Mouse (Mus musculus): ENCODE results near the gene Rcc1. TPM values are rescaled to one million over a fixed set of nuclear protein-coding genes. Genes with fewer than 3 reads are reported as not detected.

Gene Rcc1
- polyA plus RNA-seq (2014; fragmentation: Nextera tagmentation; extraction: Ambion mirVana): 68.2 and 70.8 TPM in 2 replicates

DNA sequence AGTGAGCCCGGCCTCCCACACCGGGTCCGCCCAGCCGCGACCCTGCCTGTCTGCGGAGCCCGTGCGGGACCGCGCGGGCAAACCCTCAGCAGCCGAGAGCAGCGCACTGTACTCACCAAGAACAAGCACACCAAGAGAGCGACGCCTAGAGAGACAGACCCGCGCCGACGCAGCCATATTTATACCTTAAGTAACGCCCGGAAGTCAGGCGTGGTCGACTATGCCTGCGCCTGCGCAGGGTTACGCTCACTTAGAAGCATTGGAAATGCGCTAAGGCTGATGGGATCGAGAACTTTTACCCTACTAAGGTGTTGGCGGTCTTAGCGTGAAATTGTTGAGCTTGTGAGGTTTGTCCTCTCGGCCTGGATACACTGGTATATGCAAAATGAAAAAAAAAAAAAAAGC is at the start of gene Rcc1:
Rcc1 (minus strand) TSS at position 125 of the 405 bp plus-strand sequence.
- Histone ChIP-seq H3K9ac (ENCODE audit: low read length) (peak within 1 kb of the TSS; percentile 84), H3K27me3 (ENCODE audit: control insufficient read depth, insufficient read depth, low read length) (no peaks in the 10 kb centered on the region), H3K4me3 (ENCODE audit: low read depth, low read length) (peak within 1 kb of the TSS; percentile 79), H3K4me2 (ENCODE audit: low read depth) (peak within 1 kb of the TSS; percentile 80), H3K9me3 (ENCODE audit: control insufficient read depth, low read length) (no peaks in the 10 kb centered on the region), H3K4me1 (ENCODE audit: control insufficient read depth, insufficient read depth, low read length) (no peaks in the 10 kb centered on the region; the same call in 1 of the 2 replicates), H3K27ac (ENCODE audit: low read depth, low read length) (peak within 1 kb of the TSS; percentile 87), H3K36me3 (ENCODE audit: control insufficient read depth, insufficient read depth, low read length) (peaks cover 3% of the 10 kb centered on the region)
- DNase-seq (ENCODE audit: low spot score): peak; percentile 92
- under 1% methylated on average over 31 of the region's 31 CpGs for WGBS
- ATAC-seq (ENCODE audit: insufficient read depth, low FRiP score, low TSS enrichment): peak; percentile 88

DNA sequence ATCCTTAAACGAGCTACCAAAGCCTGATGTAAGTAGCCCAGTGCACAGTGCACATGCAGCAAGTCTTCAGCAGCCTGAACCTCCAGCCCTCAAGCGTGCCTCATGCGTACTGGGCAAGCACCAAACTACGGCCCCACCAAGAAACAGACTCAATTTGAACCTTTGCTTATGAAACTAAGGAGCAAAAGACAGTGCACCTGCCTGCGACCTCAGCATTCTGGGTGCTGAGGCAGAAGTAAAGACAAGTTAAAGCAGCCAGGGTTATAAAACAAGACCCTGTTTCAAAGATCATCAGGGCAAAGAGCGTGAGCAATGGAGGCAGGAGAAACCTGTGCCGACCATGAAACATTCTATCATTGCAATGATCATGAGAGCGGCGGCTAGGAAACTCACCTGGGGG is 47.6 kb upstream of the Rcc1 start:
- 0 out of 2 replicates have a peak, but pooled peaks cover 2% of the 10 kb centered on the region for H3K4me1 ChIP-seq (ENCODE audit: control insufficient read depth, insufficient read depth, low read length)
- ATAC-seq (ENCODE audit: insufficient read depth, low FRiP score, low TSS enrichment) (no peak), DNase-seq (ENCODE audit: low spot score) (no peak)
- no peak overlapping the region for H3K4me2 ChIP-seq (ENCODE audit: low read depth)
- H3K9ac ChIP-seq (ENCODE audit: low read length): no peak overlapping the region
- no peaks in the 10 kb centered on the region for H3K27me3 ChIP-seq (ENCODE audit: control insufficient read depth, insufficient read depth, low read length)
- no peaks in the 10 kb centered on the region for H3K36me3 ChIP-seq (ENCODE audit: control insufficient read depth, insufficient read depth, low read length)
- H3K4me3 ChIP-seq (ENCODE audit: low read depth, low read length): no peak overlapping the region
- no peaks in the 10 kb centered on the region for H3K9me3 ChIP-seq (ENCODE audit: control insufficient read depth, low read length)
- 94% methylated on average over 9 of the region's 9 CpGs for WGBS
- no peak overlapping the region for H3K27ac ChIP-seq (ENCODE audit: low read depth, low read length)

DNA sequence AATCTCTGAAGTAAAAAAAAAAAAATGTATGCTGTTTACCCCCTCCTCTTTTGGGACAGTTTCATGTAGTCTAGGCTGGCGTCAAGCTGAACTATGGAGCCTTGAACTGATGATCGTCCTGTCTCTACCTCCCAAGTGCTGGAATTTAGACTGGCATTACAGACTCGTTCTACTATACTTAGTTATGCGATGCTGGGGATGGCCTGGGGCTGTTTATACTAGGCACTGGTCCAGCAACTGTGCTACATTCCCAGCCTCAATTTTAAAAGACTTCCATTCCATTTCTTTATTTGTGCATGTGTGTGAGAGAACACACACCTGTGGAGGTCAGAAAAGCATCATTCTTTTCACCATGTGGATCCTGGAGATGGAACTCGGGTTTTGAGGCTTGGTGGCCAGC is 45.5 kb upstream of the Rcc1 start:
- 0 out of 2 replicates have a peak, but pooled peaks cover 2% of the 10 kb centered on the region for H3K4me1 ChIP-seq (ENCODE audit: control insufficient read depth, insufficient read depth, low read length)
- no peaks in the 10 kb centered on the region for H3K9me3 ChIP-seq (ENCODE audit: control insufficient read depth, low read length)
- DNase-seq (ENCODE audit: low spot score) (no peak), ATAC-seq (ENCODE audit: insufficient read depth, low FRiP score, low TSS enrichment) (no peak)
- no peaks in the 10 kb centered on the region for H3K27me3 ChIP-seq (ENCODE audit: control insufficient read depth, insufficient read depth, low read length)
- no peaks in the 10 kb centered on the region for H3K36me3 ChIP-seq (ENCODE audit: control insufficient read depth, insufficient read depth, low read length)
- 90% methylated on average over 5 of the region's 5 CpGs for WGBS
- no peak overlapping the region for H3K4me2 ChIP-seq (ENCODE audit: low read depth)
- no peak overlapping the region for H3K4me3 ChIP-seq (ENCODE audit: low read depth, low read length)
- H3K9ac ChIP-seq (ENCODE audit: low read length): no peak overlapping the region
- H3K27ac ChIP-seq (ENCODE audit: low read depth, low read length): no peak overlapping the region

DNA sequence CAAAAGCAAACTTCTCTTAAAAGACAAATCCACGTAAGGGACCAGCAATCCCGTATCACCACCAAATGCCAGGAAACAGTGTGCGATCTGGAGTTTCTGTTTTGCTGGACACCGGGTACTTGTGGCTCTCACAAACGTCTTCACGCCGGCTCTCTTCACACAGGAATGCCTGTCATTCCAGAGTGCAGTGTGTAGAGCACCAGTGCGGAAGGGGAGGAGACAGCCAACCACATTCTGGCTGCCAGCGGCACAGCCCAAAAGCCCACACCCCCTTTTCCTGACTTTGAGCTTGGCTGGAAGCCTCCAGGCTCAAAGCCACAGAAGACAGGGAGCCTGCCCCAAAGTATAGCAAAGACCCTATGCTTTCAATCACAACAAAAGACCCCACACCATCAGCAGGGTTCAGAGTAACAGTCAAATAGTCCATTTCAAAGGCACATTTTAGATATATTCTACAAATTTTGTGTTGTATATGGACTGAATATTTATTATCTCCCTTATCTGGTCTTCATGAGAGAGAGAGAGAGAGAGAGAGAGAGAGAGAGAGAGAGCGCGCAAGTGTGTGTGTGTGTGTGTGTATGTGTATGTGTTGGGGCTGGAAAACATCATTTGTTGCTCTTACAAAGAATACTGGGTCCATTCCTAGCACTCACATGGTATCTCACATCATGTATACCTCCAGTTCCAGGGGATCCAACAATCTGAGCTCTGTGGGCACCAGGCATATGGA is 44.8 kb upstream of the Rcc1 start:
- 51% methylated on average over 11 of the region's 11 CpGs for WGBS
- DNase-seq (ENCODE audit: low spot score) (peak; percentile 35), ATAC-seq (ENCODE audit: insufficient read depth, low FRiP score, low TSS enrichment) (no peak)
- H3K4me2 ChIP-seq (ENCODE audit: low read depth): no peak overlapping the region
- no peak overlapping the region for H3K9ac ChIP-seq (ENCODE audit: low read length)
- 0 out of 2 replicates have a peak, but pooled peaks cover 2% of the 10 kb centered on the region for H3K4me1 ChIP-seq (ENCODE audit: control insufficient read depth, insufficient read depth, low read length)
- no peaks in the 10 kb centered on the region for H3K9me3 ChIP-seq (ENCODE audit: control insufficient read depth, low read length)
- no peak overlapping the region for H3K27ac ChIP-seq (ENCODE audit: low read depth, low read length)
- no peaks in the 10 kb centered on the region for H3K36me3 ChIP-seq (ENCODE audit: control insufficient read depth, insufficient read depth, low read length)
- H3K27me3 ChIP-seq (ENCODE audit: control insufficient read depth, insufficient read depth, low read length): no peaks in the 10 kb centered on the region
- no peak overlapping the region for H3K4me3 ChIP-seq (ENCODE audit: low read depth, low read length)

DNA sequence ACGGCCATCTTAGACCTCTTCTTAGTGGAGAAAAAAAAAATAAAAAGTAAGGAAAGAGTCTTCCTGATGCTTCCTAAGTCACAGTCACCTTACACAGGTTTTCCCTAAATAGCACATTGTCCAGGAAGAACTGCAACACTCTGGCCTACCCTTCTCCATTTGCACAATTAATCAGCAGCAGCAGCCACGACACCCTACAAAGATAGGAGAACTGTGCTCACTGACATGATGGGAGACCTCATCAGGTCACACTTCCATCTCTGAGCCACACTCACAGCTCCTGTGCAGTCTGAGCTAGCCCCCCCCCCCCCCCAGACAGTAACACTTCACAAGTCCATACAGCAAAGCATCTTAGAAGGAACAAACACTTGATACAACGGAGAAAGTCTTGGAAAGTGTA is 43.7 kb upstream of the Rcc1 start:
- H3K36me3 ChIP-seq (ENCODE audit: control insufficient read depth, insufficient read depth, low read length): no peaks in the 10 kb centered on the region
- no peak overlapping the region for H3K4me2 ChIP-seq (ENCODE audit: low read depth)
- H3K27me3 ChIP-seq (ENCODE audit: control insufficient read depth, insufficient read depth, low read length): no peaks in the 10 kb centered on the region
- no peak overlapping the region for H3K9ac ChIP-seq (ENCODE audit: low read length)
- H3K4me3 ChIP-seq (ENCODE audit: low read depth, low read length): no peak overlapping the region
- H3K27ac ChIP-seq (ENCODE audit: low read depth, low read length): no peak overlapping the region
- H3K9me3 ChIP-seq (ENCODE audit: control insufficient read depth, low read length): no peaks in the 10 kb centered on the region
- no peak for DNase-seq (ENCODE audit: low spot score)
- ATAC-seq (ENCODE audit: insufficient read depth, low FRiP score, low TSS enrichment): no peak
- H3K4me1 ChIP-seq (ENCODE audit: control insufficient read depth, insufficient read depth, low read length): 0 out of 2 replicates have a peak, but pooled peaks cover 2% of the 10 kb centered on the region
- 98% methylated on average over 3 of the region's 3 CpGs for WGBS

DNA sequence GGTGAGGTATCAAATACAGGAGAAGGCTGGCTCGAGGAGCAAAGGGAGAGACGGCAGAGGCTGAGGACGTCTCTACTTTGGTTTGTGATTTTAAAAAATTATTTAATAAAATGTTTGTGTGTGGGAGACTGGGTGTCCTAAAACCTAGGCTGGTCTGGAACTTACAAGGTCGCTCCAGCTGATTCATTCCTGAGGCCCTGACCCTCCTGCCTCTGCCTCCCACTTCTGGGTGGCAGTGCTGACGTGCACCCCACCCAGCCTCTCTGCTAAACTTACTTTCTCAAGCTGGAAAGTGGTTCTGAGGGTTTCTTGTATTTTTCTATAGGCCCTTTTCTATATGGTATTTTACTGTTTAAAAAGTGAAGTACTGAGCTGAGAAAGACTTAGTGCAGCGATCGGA is 42.8 kb upstream of the Rcc1 start:
- H3K9me3 ChIP-seq (ENCODE audit: control insufficient read depth, low read length): no peaks in the 10 kb centered on the region
- ATAC-seq (ENCODE audit: insufficient read depth, low FRiP score, low TSS enrichment): no peak

DNA sequence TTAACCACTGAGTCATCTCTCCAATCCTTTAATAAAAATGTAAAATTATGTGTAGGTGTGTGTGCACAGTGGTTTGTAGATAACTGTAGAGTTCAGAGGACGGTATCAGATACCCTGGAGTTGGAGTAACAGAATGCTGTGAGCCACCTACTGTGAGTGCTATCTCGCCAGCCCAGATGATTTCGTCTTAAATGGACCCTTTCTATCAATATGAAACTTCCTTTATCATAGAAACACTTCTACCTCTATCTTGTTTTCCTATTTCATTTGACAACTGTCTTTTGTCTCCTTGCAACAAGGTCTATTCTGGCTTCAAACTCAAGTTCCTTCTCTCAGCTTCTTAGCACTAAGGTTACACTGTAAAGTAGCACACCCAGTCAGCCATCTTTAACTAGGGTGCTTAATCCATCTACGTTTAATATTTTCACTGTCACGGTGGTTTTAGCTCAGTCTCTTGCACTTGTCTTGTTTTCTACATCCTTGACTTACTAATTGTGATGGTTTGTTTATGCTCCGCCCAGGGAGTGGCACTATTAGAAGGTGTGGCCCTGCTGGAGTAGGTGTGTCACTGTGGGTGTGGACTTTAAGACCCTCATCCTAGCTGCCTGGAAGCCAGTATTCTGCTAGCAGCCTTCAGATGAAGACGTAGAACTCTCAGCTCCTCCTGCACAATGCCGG is 37.8 kb upstream of the Rcc1 start:
- H3K9me3 ChIP-seq (ENCODE audit: control insufficient read depth, low read length): no peaks in the 10 kb centered on the region
- no peak overlapping the region for H3K9ac ChIP-seq (ENCODE audit: low read length)
- no peak overlapping the region for H3K4me2 ChIP-seq (ENCODE audit: low read depth)
- ATAC-seq (ENCODE audit: insufficient read depth, low FRiP score, low TSS enrichment) (no peak), DNase-seq (ENCODE audit: low spot score) (no peak)
- 92% methylated on average over 8 of the region's 8 CpGs for WGBS
- no peak overlapping the region for H3K27ac ChIP-seq (ENCODE audit: low read depth, low read length)
- H3K4me3 ChIP-seq (ENCODE audit: low read depth, low read length): no peak overlapping the region
- 0 out of 2 replicates have a peak, but pooled peaks cover 3% of the 10 kb centered on the region for H3K4me1 ChIP-seq (ENCODE audit: control insufficient read depth, insufficient read depth, low read length)
- H3K27me3 ChIP-seq (ENCODE audit: control insufficient read depth, insufficient read depth, low read length): no peaks in the 10 kb centered on the region
- H3K36me3 ChIP-seq (ENCODE audit: control insufficient read depth, insufficient read depth, low read length): no peaks in the 10 kb centered on the region; the same call in 1 of the 2 replicates

More for the DNA sequence above, 42.8 kb upstream of the Rcc1 start:
- no peaks in the 10 kb centered on the region for H3K27me3 ChIP-seq (ENCODE audit: control insufficient read depth, insufficient read depth, low read length)
- 98% methylated on average over 7 of the region's 7 CpGs for WGBS
- H3K9ac ChIP-seq (ENCODE audit: low read length): no peak overlapping the region
- H3K4me3 ChIP-seq (ENCODE audit: low read depth, low read length): no peak overlapping the region
- H3K4me2 ChIP-seq (ENCODE audit: low read depth): no peak overlapping the region
- 0 out of 2 replicates have a peak, but pooled peaks cover 2% of the 10 kb centered on the region for H3K4me1 ChIP-seq (ENCODE audit: control insufficient read depth, insufficient read depth, low read length)
- no peaks in the 10 kb centered on the region for H3K36me3 ChIP-seq (ENCODE audit: control insufficient read depth, insufficient read depth, low read length)
- no peak overlapping the region for H3K27ac ChIP-seq (ENCODE audit: low read depth, low read length)
- DNase-seq (ENCODE audit: low spot score): no peak

DNA sequence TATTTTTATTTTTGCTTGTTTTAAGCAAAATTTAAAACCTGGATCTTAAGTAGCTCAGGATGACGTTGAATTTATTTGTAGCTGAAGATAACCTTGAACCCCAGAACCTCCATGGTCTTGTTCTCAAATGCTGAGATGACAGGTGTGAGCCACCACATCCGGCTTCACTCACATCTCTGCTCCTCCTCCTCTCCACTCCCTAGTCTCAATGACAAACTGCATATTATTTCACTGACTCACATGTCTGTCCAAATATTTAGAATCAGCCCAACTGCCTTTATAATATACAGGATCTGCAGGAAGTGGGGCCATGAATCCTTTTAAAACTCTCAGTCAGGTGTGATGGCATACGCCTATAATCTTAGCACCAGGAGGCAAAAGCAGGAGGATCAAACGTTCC is 35.9 kb upstream of the Rcc1 start:
- 91% methylated on average over 4 of the region's 4 CpGs for WGBS
- H3K27ac ChIP-seq (ENCODE audit: low read depth, low read length): no peak overlapping the region
- no peak for DNase-seq (ENCODE audit: low spot score)
- ATAC-seq (ENCODE audit: insufficient read depth, low FRiP score, low TSS enrichment): no peak
- H3K9ac ChIP-seq (ENCODE audit: low read length): no peak overlapping the region
- H3K9me3 ChIP-seq (ENCODE audit: control insufficient read depth, low read length): no peaks in the 10 kb centered on the region
- H3K36me3 ChIP-seq (ENCODE audit: control insufficient read depth, insufficient read depth, low read length): peaks cover 5% of the 10 kb centered on the region
- no peak overlapping the region for H3K4me2 ChIP-seq (ENCODE audit: low read depth)
- H3K4me1 ChIP-seq (ENCODE audit: control insufficient read depth, insufficient read depth, low read length): 0 out of 2 replicates have a peak, but pooled peaks cover 3% of the 10 kb centered on the region
- no peaks in the 10 kb centered on the region for H3K27me3 ChIP-seq (ENCODE audit: control insufficient read depth, insufficient read depth, low read length)
- no peak overlapping the region for H3K4me3 ChIP-seq (ENCODE audit: low read depth, low read length)

All from neural tube, embryonic 11.5 days (tissue).